Mouse (Mus musculus) heart, postnatal 0 days (tissue): Measurements from ENCODE around the gene Rcor2. TPM values are rescaled to one million over a fixed set of nuclear protein-coding genes. Genes with fewer than 3 reads are reported as not detected.
A peak's percentile ranks its signal among the peaks of the same experiment; 100 is the strongest.

Experiments used
- ATAC-seq: fragments of 200-750 bp; cut with Nextera tagmentation; 2 replicates; pipeline ENCODE4 v1.8.0; 2017; ENCODE audit warnings: low read depth, moderate number of reproducible peaks, moderate library complexity; ENCODE audit not compliant: insufficient read depth
- DNase-seq: peaks from one replicate; pipeline ENCODE4 v3.0.0-alpha.2; 2016; ENCODE audit warnings: low spot score
- H3K27ac ChIP-seq: fragments of 300-500 bp; sonication (generic); 2 replicates; pipeline ENCODE4 v1.5.1; 2014; ENCODE audit warnings: low read depth, mild to moderate bottlenecking
- H3K27me3 ChIP-seq: fragments of 300-500 bp; sonication (generic); 2 replicates; pipeline ENCODE4 v1.6.1; 2014; ENCODE audit warnings: low read length, mixed read lengths; ENCODE audit not compliant: control insufficient read depth, insufficient read depth
- H3K36me3 ChIP-seq: fragments of 300-500 bp; sonication (generic); replicated peaks from 2 replicates; pipeline ENCODE4 v1.6.1; 2014; ENCODE audit warnings: low read length, mixed read lengths; ENCODE audit not compliant: control insufficient read depth, insufficient read depth
- H3K4me1 ChIP-seq: fragments of 300-500 bp; sonication (generic); 2 replicates; pipeline ENCODE4 v1.6.1; 2014; ENCODE audit warnings: antibody characterized with exemption; ENCODE audit not compliant: control insufficient read depth, insufficient read depth
- H3K4me2 ChIP-seq: fragments of 300-500 bp; sonication (generic); 2 replicates; pipeline ENCODE4 v1.6.1; 2014; ENCODE audit warnings: low read depth, mild to moderate bottlenecking, low read length, moderate library complexity
- H3K4me3 ChIP-seq: fragments of 300-500 bp; sonication (generic); 2 replicates; pipeline ENCODE4 v1.5.1; 2014; ENCODE audit warnings: low read depth, low read length
- H3K9ac ChIP-seq: fragments of 300-500 bp; sonication (generic); replicated peaks from 2 replicates; pipeline ENCODE4 v1.6.1; 2014; ENCODE audit warnings: low read depth, low read length, mixed read lengths
- H3K9me3 ChIP-seq: fragments of 300-500 bp; sonication (generic); replicated peaks from 2 replicates; pipeline ENCODE4 v1.6.1; 2016; ENCODE audit warnings: low read length; ENCODE audit not compliant: control insufficient read depth
- CTCF ChIP-seq: IDR thresholded peaks from 2 replicates; pipeline ENCODE4 v1.5.1; 2016; ENCODE audit warnings: antibody characterized with exemption, control low read depth, low read depth
- EP300 ChIP-seq: IDR thresholded peaks from 2 replicates; pipeline ENCODE4 v1.6.1; 2016; ENCODE audit warnings: antibody characterized with exemption, low read depth
- WGBS: fragments of 180-500 bp; shearing (Covaris S2); extraction: QIAGEN DNeasy Blood & Tissue Kit; methylation state at CpG from one replicate; pipeline ENCODE4 v1.1.7; 2014; 5-methylcytosine and 5-hydroxymethylcytosine counted together
- polyA plus RNA-seq: library from polyadenylated mRNA; unstranded; fragments of >200 nt; fragmentation: Nextera tagmentation; extraction: Ambion mirVana; gene quantifications from 2 replicates; pipeline ENCODE4 v1.2.1, GENCODE M21; 2015
- total RNA-seq: library from RNA; depleted of rRNA; stranded (reverse); fragments of >200 nt; gene quantifications from 2 replicates; pipeline ENCODE4 v1.2.3, GENCODE M21; 2014; ENCODE audit warnings: low replicate concordance

Gene Rcor2
- total and polyA plus RNA-seq, 2 experiments from 2014 or later = 9.7 to 40.0 TPM

DNA sequence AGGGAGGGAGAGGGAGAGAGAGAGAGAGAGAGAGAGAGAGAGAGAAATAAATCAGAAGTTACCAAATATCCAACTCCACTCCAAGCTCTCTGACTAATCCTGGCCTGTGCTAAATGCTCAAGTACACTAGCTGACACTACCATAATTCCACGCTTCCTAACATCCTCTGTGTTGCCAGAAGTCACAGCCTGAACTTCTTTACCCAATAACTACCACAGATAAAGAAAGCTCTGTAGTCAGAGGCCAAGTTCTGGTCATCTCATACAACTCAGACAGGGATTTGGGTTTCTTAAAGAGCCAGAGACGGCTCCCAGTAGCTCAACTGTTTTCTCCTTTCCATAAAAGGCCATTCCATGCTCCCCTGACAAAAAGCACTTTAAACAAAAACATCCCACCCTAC is 37.7 kb downstream of the Rcor2 start:
- TF ChIP-seq CTCF = no peak
- TF ChIP-seq EP300 = no peak
- H3K27me3 ChIP-seq = no peaks in the 10 kb centered on the region
- no peaks in the 10 kb centered on the region for H3K9me3 ChIP-seq
- H3K4me1 ChIP-seq = peaks cover 45% of the 10 kb centered on the region
- no peak overlapping the region for H3K4me3 ChIP-seq
- 70% methylated on average over 2 of the region's 2 CpGs for WGBS
- no peak overlapping the region for H3K27ac ChIP-seq
- ATAC-seq = no peak
- no peak overlapping the region for H3K4me2 ChIP-seq
- H3K36me3 ChIP-seq = no peaks in the 10 kb centered on the region
- H3K9ac ChIP-seq = no peak overlapping the region
- DNase-seq = no peak

DNA sequence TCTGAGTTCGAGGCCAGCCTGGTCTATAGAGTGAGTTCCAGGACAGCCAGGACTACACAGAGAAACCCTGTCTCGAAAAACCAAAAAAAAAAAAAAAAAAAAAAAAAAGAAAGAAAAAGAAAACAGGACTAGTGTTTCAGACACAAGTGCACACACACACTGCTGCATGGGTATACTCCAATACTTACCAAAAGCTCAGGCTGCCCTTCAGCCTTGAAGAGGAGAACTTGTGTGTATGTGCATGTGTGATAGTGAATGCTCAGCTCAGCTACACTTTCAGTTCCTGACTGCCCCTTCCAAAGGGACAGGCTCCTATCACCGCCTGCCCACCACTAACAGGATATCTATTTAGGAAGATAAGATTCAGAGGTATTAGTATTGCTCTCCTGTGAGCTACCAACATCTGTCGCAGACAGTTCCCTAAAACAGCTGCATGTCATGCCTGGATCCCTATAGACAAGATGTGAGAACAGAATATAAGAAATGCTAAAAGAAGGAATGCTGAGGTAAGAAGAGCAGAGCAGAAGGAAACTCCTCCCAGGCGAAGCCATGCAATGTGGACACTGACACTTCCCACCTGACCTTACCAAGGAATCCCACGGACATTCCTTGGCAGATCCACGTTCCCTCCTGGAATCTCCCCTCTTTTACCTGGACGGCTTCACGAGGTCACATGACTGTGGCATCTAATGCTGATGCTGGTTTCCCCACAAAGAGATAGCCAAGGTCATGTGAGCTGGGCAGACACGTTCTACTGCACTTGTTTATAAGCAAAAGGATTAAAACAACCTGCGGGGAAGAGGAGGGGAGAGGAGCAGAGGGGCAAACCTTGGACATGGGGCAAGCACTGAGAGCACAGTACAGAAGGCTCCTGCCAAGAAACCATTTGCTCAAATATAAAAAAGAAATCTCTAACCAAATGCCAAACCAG is 38.5 kb downstream of the Rcor2 start:
- no peak overlapping the region for H3K4me2 ChIP-seq
- H3K36me3 ChIP-seq = no peaks in the 10 kb centered on the region
- H3K27me3 ChIP-seq = no peaks in the 10 kb centered on the region
- H3K4me1 ChIP-seq = peaks cover 53% of the 10 kb centered on the region
- no peaks in the 10 kb centered on the region for H3K9me3 ChIP-seq
- no peak for ATAC-seq
- no peak overlapping the region for H3K27ac ChIP-seq
- H3K9ac ChIP-seq = no peak overlapping the region
- TF ChIP-seq CTCF = no peak
- no peak for TF ChIP-seq EP300
- DNase-seq = no peak
- 44% methylated on average over 10 of the region's 11 CpGs for WGBS
- no peak overlapping the region for H3K4me3 ChIP-seq

DNA sequence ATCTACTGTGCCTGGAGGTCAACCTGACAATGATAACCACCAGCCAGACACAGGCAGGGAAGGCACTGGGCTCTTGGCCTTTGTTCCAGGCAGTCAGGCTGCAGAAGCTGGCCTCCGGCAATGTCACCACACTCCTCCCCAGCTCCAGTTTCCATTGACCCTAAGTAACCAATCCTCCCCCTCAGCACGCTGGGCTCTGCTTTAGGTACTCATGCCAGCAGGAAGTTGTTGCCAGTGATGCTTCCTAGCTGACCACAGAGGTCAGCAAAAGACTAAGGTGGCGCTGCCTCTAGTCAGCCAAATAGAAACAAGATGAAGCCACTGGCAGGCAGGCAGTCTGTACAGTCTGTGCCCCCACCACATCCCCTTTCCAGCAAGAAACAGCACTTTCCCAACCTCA is 39.8 kb downstream of the Rcor2 start:
- H3K9ac ChIP-seq = no peak overlapping the region
- no peaks in the 10 kb centered on the region for H3K27me3 ChIP-seq
- peaks cover 66% of the 10 kb centered on the region for H3K4me1 ChIP-seq
- no peak for TF ChIP-seq CTCF
- no peak for TF ChIP-seq EP300
- peak overlapping the region; percentile 18; the same call in 1 of the 2 replicates for H3K27ac ChIP-seq
- DNase-seq (no peak), ATAC-seq (no peak)
- H3K9me3 ChIP-seq = no peaks in the 10 kb centered on the region
- H3K4me2 ChIP-seq = no peak overlapping the region
- 41% methylated on average over 3 of the region's 3 CpGs for WGBS
- H3K4me3 ChIP-seq = no peak overlapping the region
- no peaks in the 10 kb centered on the region for H3K36me3 ChIP-seq

DNA sequence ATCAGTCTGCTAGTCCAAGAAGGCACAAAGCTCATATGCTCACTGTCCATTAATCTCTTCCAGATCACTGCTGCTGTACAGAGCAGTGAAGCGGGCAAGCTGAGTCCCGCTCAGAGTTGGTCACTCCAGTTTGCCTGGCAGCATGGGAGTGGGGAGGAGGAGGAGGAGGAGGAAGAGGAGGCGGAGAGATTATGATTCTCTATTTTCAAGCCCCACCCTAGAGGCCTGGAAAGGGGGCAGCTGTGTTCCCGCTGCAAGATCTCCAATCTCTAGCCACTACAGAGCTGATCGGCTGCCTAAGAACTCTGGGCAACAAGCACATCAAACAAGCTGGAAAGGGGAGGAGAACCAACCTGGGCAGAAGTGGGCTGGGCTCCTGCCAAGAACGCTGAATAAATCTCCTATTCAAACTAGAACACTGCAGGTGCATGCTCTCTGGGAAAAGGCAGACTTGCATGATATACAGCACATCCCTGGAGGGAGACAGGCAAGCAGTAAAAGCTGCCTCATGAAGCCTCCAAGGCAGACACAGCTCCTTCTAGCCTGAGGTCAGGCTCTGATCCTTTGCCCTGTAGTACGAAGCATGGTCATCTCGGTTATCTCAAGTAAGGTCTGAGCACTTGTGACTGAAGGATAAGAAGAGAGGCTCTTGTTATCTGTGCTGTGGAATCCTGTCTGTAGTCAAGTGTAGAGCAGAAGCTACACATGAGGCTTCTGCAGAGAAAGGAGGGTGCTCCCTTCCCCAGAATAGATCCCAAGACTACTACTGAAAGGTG is 41.1 kb downstream of the Rcor2 start:
- Histone ChIP-seq H3K27me3 (no peaks in the 10 kb centered on the region), H3K4me2 (no peak overlapping the region), H3K4me1 (peaks cover 71% of the 10 kb centered on the region), H3K4me3 (no peak overlapping the region), H3K9me3 (no peaks in the 10 kb centered on the region), H3K27ac (no peak overlapping the region), H3K36me3 (no peaks in the 10 kb centered on the region), H3K9ac (0 out of 2 replicates have a peak overlapping the region, but pooled peaks have one; percentile 2)
- TF ChIP-seq CTCF = no peak
- no peak for TF ChIP-seq EP300
- ATAC-seq = no peak
- WGBS = 35% methylated on average over 8 of the region's 8 CpGs
- DNase-seq = no peak

DNA sequence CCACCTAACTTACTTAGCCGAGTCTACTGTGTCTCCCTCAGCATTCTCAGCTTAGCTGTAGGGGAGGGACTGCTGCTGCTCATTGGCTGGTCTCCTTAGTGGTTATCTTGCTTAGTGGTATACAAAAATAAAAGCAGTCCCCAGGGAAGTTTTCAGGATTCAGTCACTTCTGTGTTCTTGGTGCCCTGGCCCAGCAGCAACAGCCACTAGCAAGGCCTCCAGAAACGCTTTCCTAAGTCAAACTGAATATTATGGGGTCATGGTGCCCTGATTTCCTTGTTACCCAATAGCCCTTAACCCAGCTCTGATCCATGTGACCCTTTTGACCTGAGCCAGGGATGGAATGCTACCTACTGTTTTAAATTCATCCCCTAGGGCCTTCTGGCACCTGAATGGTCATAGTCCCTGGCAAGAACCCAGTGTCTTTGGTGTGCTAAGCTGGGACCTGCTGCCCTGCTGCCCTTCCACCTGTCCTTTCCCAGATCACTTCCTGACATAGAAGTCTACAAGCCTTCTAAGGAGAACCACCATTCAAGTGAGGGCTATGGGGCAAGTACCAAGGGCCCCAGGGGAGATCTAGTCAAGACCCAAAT is 42.7 kb downstream of the Rcor2 start:
- peaks cover 68% of the 10 kb centered on the region for H3K4me1 ChIP-seq
- no peak for ATAC-seq

More for the DNA sequence above, 42.7 kb downstream of the Rcor2 start:
- no peak for TF ChIP-seq EP300
- Histone ChIP-seq H3K9ac (no peak overlapping the region), H3K9me3 (no peaks in the 10 kb centered on the region), H3K27me3 (no peaks in the 10 kb centered on the region), H3K36me3 (no peaks in the 10 kb centered on the region), H3K4me3 (no peak overlapping the region), H3K27ac (peak overlapping the region; percentile 82), H3K4me2 (0 out of 2 replicates have a peak overlapping the region, but pooled peaks have one; percentile 1)
- WGBS = 28% methylated on average over 2 of the region's 2 CpGs
- DNase-seq = no peak
